Comparison of ENCODE assay signal across 7 mouse cellular contexts in genomic region chr9:108339886-108340257, GRCm38 (mm10). TPM values are rescaled to one million over a fixed set of nuclear protein-coding genes. Genes with fewer than 3 reads are reported as not detected.
DNase-seq lines count a peak whose midpoint lies in the region; ATAC-seq and TF ChIP-seq lines count a peak whose summit lies in the region.

No protein-coding gene starts in this region.

- TF ChIP-seq CTCF in ES-Bruce4 (IDR thresholded peaks at IDR 0.05; ENCODE audit: low read depth, low read length), result no peak
- no peak for TF ChIP-seq CTCF in embryonic fibroblast, embryonic 13.5 days (IDR thresholded peaks at IDR 0.05; ENCODE audit: borderline replicate concordance, insufficient read depth, low read length)
- TF ChIP-seq CTCF in small intestine, adult 2 months (IDR thresholded peaks at IDR 0.05; ENCODE audit: extremely low read depth, insufficient read length, insufficient replicate concordance, low read depth, low read length), result no peak

- H3K4me3 ChIP-seq in ES-Bruce4 (ENCODE audit: low read depth, low read length), result peak overlapping the region; percentile 92
- H3K4me3 ChIP-seq in embryonic fibroblast, embryonic 13.5 days (ENCODE audit: insufficient read depth, low read length), result peak overlapping the region; percentile 76
- H3K4me3 ChIP-seq in hindbrain, embryonic 12.5 days, result peak overlapping the region; percentile 62
- H3K4me3 ChIP-seq in liver, embryonic 15.5 days (replicated peaks), result peak overlapping the region; percentile 88
- H3K4me3 ChIP-seq in small intestine, adult 2 months (ENCODE audit: low read depth, low read length), result peak overlapping the region; percentile 92

- 16% methylated on average over 20 of the region's 20 CpGs for WGBS in hindbrain, embryonic 12.5 days
- WGBS in liver, embryonic 15.5 days (ENCODE audit: insufficient replicate concordance), result 2% methylated on average over 20 of the region's 20 CpGs
- WGBS in small intestine, adult 2 months, result 3% methylated on average over 20 of the region's 20 CpGs

- ATAC-seq in hindbrain, embryonic 12.5 days (ENCODE audit: low FRiP score), result no peak
- no peak for ATAC-seq in liver, embryonic 15.5 days (ENCODE audit: insufficient read depth)

- H3K9me3 ChIP-seq in ES-Bruce4 (replicated peaks; ENCODE audit: control insufficient read depth, insufficient read depth, low read length, poor library complexity, severe bottlenecking), result no peaks in the 10 kb centered on the region
- no peaks in the 10 kb centered on the region for H3K9me3 ChIP-seq in hindbrain, embryonic 12.5 days (replicated peaks)
- no peaks in the 10 kb centered on the region for H3K9me3 ChIP-seq in liver, embryonic 15.5 days (replicated peaks)

- peak overlapping the region; percentile 82 for H3K27ac ChIP-seq in ES-Bruce4 (ENCODE audit: insufficient read depth, low read length)
- H3K27ac ChIP-seq in embryonic fibroblast, embryonic 13.5 days (ENCODE audit: insufficient read depth, low read length), result peak overlapping the region; percentile 98
- H3K27ac ChIP-seq in hindbrain, embryonic 12.5 days, result peak overlapping the region; percentile 92; the same call in 1 of the 2 replicates
- H3K27ac ChIP-seq in liver, embryonic 15.5 days (replicated peaks), result peak overlapping the region; percentile 99
- peak overlapping the region; percentile 98 for H3K27ac ChIP-seq in small intestine, adult 2 months (ENCODE audit: insufficient read depth, low read depth, low read length)

- H3K27me3 ChIP-seq in ES-Bruce4 (ENCODE audit: control insufficient read depth, insufficient read depth, low read length, poor library complexity, severe bottlenecking), result no peaks in the 10 kb centered on the region
- no peaks in the 10 kb centered on the region for H3K27me3 ChIP-seq in hindbrain, embryonic 12.5 days
- no peaks in the 10 kb centered on the region for H3K27me3 ChIP-seq in liver, embryonic 15.5 days
- no peaks in the 10 kb centered on the region for H3K27me3 ChIP-seq in small intestine, adult 2 months (ENCODE audit: control insufficient read depth, insufficient read depth, low read length)

- TF ChIP-seq EP300 in ES-Bruce4 (IDR thresholded peaks at IDR 0.05; ENCODE audit: insufficient read depth, low read depth, low read length), result no peak

- H3K9ac ChIP-seq in ES-Bruce4 (ENCODE audit: low read depth, poor library complexity, severe bottlenecking), result peak overlapping the region; percentile 75
- H3K9ac ChIP-seq in hindbrain, embryonic 12.5 days, result peak overlapping the region; percentile 87
- H3K9ac ChIP-seq in liver, embryonic 15.5 days, result peak overlapping the region; percentile 95

- peaks cover 10% of the 10 kb centered on the region for H3K36me3 ChIP-seq in ES-Bruce4 (ENCODE audit: control insufficient read depth, insufficient read depth, low read length, poor library complexity, severe bottlenecking)
- peaks cover 13% of the 10 kb centered on the region for H3K36me3 ChIP-seq in hindbrain, embryonic 12.5 days
- H3K36me3 ChIP-seq in liver, embryonic 15.5 days (replicated peaks), result peaks cover 53% of the 10 kb centered on the region
- peaks cover 13% of the 10 kb centered on the region for H3K36me3 ChIP-seq in small intestine, adult 2 months (ENCODE audit: control insufficient read depth, insufficient read depth, low read length)

- H3K4me2 ChIP-seq in hindbrain, embryonic 12.5 days (replicated peaks), result peak overlapping the region; percentile 85
- peak overlapping the region; percentile 72 for H3K4me2 ChIP-seq in liver, embryonic 15.5 days

- peaks cover 3% of the 10 kb centered on the region for H3K4me1 ChIP-seq in ES-Bruce4 (ENCODE audit: control insufficient read depth, insufficient read depth, low read length)
- peaks cover 9% of the 10 kb centered on the region for H3K4me1 ChIP-seq in embryonic fibroblast, embryonic 13.5 days (ENCODE audit: control insufficient read depth, insufficient read depth, low read length)
- peaks cover 17% of the 10 kb centered on the region for H3K4me1 ChIP-seq in hindbrain, embryonic 12.5 days
- H3K4me1 ChIP-seq in liver, embryonic 15.5 days (replicated peaks), result peaks cover 59% of the 10 kb centered on the region
- H3K4me1 ChIP-seq in small intestine, adult 2 months (ENCODE audit: control insufficient read depth, insufficient read depth, insufficient read length, low read length), result peaks cover 24% of the 10 kb centered on the region; the same call in 1 of the 2 replicates

- peak; percentile 43 for DNase-seq in adipocyte (ENCODE audit: low spot score)
- DNase-seq in layer of hippocampus, adult 8-10 months (ENCODE audit: low spot score in 2 of 2), result no peak

- no peak for TF ChIP-seq POLR2A in ES-Bruce4 (IDR thresholded peaks at IDR 0.05; ENCODE audit: insufficient read depth, low read length)
- TF ChIP-seq POLR2A in embryonic fibroblast, embryonic 13.5 days (IDR thresholded peaks at IDR 0.05; ENCODE audit: low read depth, low read length), result no peak; the same call in 1 of the 2 replicates
- TF ChIP-seq POLR2A in small intestine, adult 2 months (IDR thresholded peaks at IDR 0.05; ENCODE audit: low read depth, low read length), result no peak

RNA-seq across cellular contexts. Expression of gene Gpx1, which starts 1.2 kb away (rescaled TPM):
- 172 and 194 TPM in 2 replicates for polyA plus RNA-seq in ES-Bruce4 (2011; ENCODE audit: insufficient read depth, insufficient read length, low read depth, missing spikeins)
- 328 and 399 TPM in 2 replicates for polyA plus RNA-seq in embryonic fibroblast, embryonic 13.5 days (2011; ENCODE audit: insufficient read length, low read depth, missing spikeins)
- polyA plus RNA-seq in hindbrain, embryonic 12.5 days (2016; fragmentation: Nextera tagmentation; extraction: Ambion mirVana), result 647 and 730 TPM in 2 replicates
- 6,133 and 6,280 TPM in 2 replicates for polyA plus RNA-seq in liver, embryonic 15.5 days (2015; fragmentation: Nextera tagmentation; extraction: Ambion mirVana)
- 1,021 and 1,249 TPM in 2 replicates for polyA plus RNA-seq in small intestine, adult 2 months (2012; rRNA removed)
- 100 to 1,000 TPM in 1 of 4 experiments, 10 to 100 TPM in 3; 57.7 to 113 (median 78.2) TPM for total RNA-seq in layer of hippocampus, adult 8-10 months (2022)

RNA-seq across cellular contexts. Expression of gene Usp4, which starts 7.8 kb away (rescaled TPM):
- 69.5 and 69.9 TPM in 2 replicates for polyA plus RNA-seq in ES-Bruce4 (2011; ENCODE audit: insufficient read depth, insufficient read length, low read depth, missing spikeins)
- 93.4 and 102 TPM in 2 replicates for polyA plus RNA-seq in embryonic fibroblast, embryonic 13.5 days (2011; ENCODE audit: insufficient read length, low read depth, missing spikeins)
- 133 and 137 TPM in 2 replicates for polyA plus RNA-seq in hindbrain, embryonic 12.5 days (2016; fragmentation: Nextera tagmentation; extraction: Ambion mirVana)
- polyA plus RNA-seq in liver, embryonic 15.5 days (2015; fragmentation: Nextera tagmentation; extraction: Ambion mirVana), result 65.1 and 76.5 TPM in 2 replicates
- polyA plus RNA-seq in small intestine, adult 2 months (2012; rRNA removed), result 26.6 and 66.3 TPM in 2 replicates
- total RNA-seq in layer of hippocampus, adult 8-10 months (2022), result 100 to 1,000 TPM; 102 to 124 (median 112) TPM

RNA-seq across cellular contexts. Expression of gene Tcta, which starts 33.9 kb away (rescaled TPM):
- 4.0 and 7.0 TPM in 2 replicates for polyA plus RNA-seq in ES-Bruce4 (2011; ENCODE audit: insufficient read depth, insufficient read length, low read depth, missing spikeins)
- 22.9 and 24.5 TPM in 2 replicates for polyA plus RNA-seq in embryonic fibroblast, embryonic 13.5 days (2011; ENCODE audit: insufficient read length, low read depth, missing spikeins)
- 43.0 and 44.2 TPM in 2 replicates for polyA plus RNA-seq in hindbrain, embryonic 12.5 days (2016; fragmentation: Nextera tagmentation; extraction: Ambion mirVana)
- 14.1 and 14.4 TPM in 2 replicates for polyA plus RNA-seq in liver, embryonic 15.5 days (2015; fragmentation: Nextera tagmentation; extraction: Ambion mirVana)
- polyA plus RNA-seq in small intestine, adult 2 months (2012; rRNA removed), result 19.0 and 36.7 TPM in 2 replicates
- total RNA-seq in layer of hippocampus, adult 8-10 months (2022), result 10 to 100 TPM; 31.7 to 39.2 (median 36.8) TPM

RNA-seq across cellular contexts. Expression of gene Rhoa, which starts 33.9 kb away (rescaled TPM):
- polyA plus RNA-seq in ES-Bruce4 (2011; ENCODE audit: insufficient read depth, insufficient read length, low read depth, missing spikeins), result 429 and 434 TPM in 2 replicates
- 575 and 590 TPM in 2 replicates for polyA plus RNA-seq in embryonic fibroblast, embryonic 13.5 days (2011; ENCODE audit: insufficient read length, low read depth, missing spikeins)
- 332 and 340 TPM in 2 replicates for polyA plus RNA-seq in hindbrain, embryonic 12.5 days (2016; fragmentation: Nextera tagmentation; extraction: Ambion mirVana)
- polyA plus RNA-seq in liver, embryonic 15.5 days (2015; fragmentation: Nextera tagmentation; extraction: Ambion mirVana), result 190 and 202 TPM in 2 replicates
- polyA plus RNA-seq in small intestine, adult 2 months (2012; rRNA removed), result 30.5 and 70.2 TPM in 2 replicates
- 100 to 1,000 TPM; 157 to 186 (median 166) TPM for total RNA-seq in layer of hippocampus, adult 8-10 months (2022)

RNA-seq across cellular contexts. Expression of gene Amt, which starts 43.2 kb away (rescaled TPM):
- polyA plus RNA-seq in ES-Bruce4 (2011; ENCODE audit: insufficient read depth, insufficient read length, low read depth, missing spikeins), result 69.2 and 69.3 TPM in 2 replicates
- polyA plus RNA-seq in embryonic fibroblast, embryonic 13.5 days (2011; ENCODE audit: insufficient read length, low read depth, missing spikeins), result 2.6 and 3.7 TPM in 2 replicates
- 22.1 and 25.9 TPM in 2 replicates for polyA plus RNA-seq in hindbrain, embryonic 12.5 days (2016; fragmentation: Nextera tagmentation; extraction: Ambion mirVana)
- 11.9 and 13.3 TPM in 2 replicates for polyA plus RNA-seq in liver, embryonic 15.5 days (2015; fragmentation: Nextera tagmentation; extraction: Ambion mirVana)
- polyA plus RNA-seq in small intestine, adult 2 months (2012; rRNA removed), result 1.4 and 1.9 TPM in 2 replicates
- 10 to 100 TPM; 30.1 to 37.2 (median 34.8) TPM for total RNA-seq in layer of hippocampus, adult 8-10 months (2022)
